Mouse (Mus musculus) heart, embryonic 15.5 days (tissue): ENCODE results near the gene Lgals1. TPM values are rescaled to one million over a fixed set of nuclear protein-coding genes. Genes with fewer than 3 reads are reported as not detected.
"Not testable (repeated sequence)": the region's sequence is repeated elsewhere in the genome, so short reads cannot be mapped to it uniquely, and the experiment has no call there.

Source experiments
- ATAC-seq: fragments of 200-750 bp; cut with Nextera tagmentation; replicated peaks from 2 replicates; pipeline ENCODE4 v1.8.0; 2017; ENCODE audit warnings: low read depth, moderate TSS enrichment; ENCODE audit not compliant: insufficient number of reproducible peaks, insufficient read depth, low FRiP score
- H3K27ac ChIP-seq: fragments of 300-500 bp; sonication (generic); 2 replicates; pipeline ENCODE4 v1.5.1; 2015; ENCODE audit warnings: mild to moderate bottlenecking, inconsistent platforms
- H3K27me3 ChIP-seq: fragments of 300-500 bp; sonication (generic); 2 replicates; pipeline ENCODE4 v1.6.1; 2015; ENCODE audit warnings: inconsistent platforms
- H3K36me3 ChIP-seq: fragments of 300-500 bp; sonication (generic); 2 replicates; pipeline ENCODE4 v1.6.1; 2015; ENCODE audit warnings: mild to moderate bottlenecking, inconsistent platforms
- H3K4me1 ChIP-seq: fragments of 300-500 bp; sonication (generic); replicated peaks from 2 replicates; pipeline ENCODE4 v1.6.1; 2015; ENCODE audit warnings: inconsistent platforms
- H3K4me2 ChIP-seq: fragments of 300-500 bp; sonication (generic); 2 replicates; pipeline ENCODE4 v1.6.1; 2015; ENCODE audit warnings: inconsistent platforms, mild to moderate bottlenecking, moderate library complexity
- H3K4me3 ChIP-seq: fragments of 300-500 bp; sonication (generic); 2 replicates; pipeline ENCODE4 v1.5.1; 2015; ENCODE audit warnings: mild to moderate bottlenecking, inconsistent platforms
- H3K9ac ChIP-seq: fragments of 300-500 bp; sonication (generic); 2 replicates; pipeline ENCODE4 v1.6.1; 2015; ENCODE audit warnings: mild to moderate bottlenecking, inconsistent platforms
- H3K9me3 ChIP-seq: fragments of 300-500 bp; sonication (generic); replicated peaks from 2 replicates; pipeline ENCODE4 v1.6.1; 2016; ENCODE audit warnings: inconsistent platforms
- WGBS: fragments of 180-500 bp; shearing (Covaris S2); methylation state at CpG from one replicate; pipeline ENCODE4 v1.1.7; 2015; ENCODE audit warnings: mixed read lengths; 5-methylcytosine and 5-hydroxymethylcytosine counted together
- polyA plus RNA-seq: library from polyadenylated mRNA; unstranded; fragments of >200 nt; fragmentation: Nextera tagmentation; extraction: Ambion mirVana; gene quantifications from 2 replicates; pipeline ENCODE4 v1.2.1, GENCODE M21; 2015

Lgals1 gene
- polyA plus RNA-seq: 806 and 862 TPM in 2 replicates

DNA sequence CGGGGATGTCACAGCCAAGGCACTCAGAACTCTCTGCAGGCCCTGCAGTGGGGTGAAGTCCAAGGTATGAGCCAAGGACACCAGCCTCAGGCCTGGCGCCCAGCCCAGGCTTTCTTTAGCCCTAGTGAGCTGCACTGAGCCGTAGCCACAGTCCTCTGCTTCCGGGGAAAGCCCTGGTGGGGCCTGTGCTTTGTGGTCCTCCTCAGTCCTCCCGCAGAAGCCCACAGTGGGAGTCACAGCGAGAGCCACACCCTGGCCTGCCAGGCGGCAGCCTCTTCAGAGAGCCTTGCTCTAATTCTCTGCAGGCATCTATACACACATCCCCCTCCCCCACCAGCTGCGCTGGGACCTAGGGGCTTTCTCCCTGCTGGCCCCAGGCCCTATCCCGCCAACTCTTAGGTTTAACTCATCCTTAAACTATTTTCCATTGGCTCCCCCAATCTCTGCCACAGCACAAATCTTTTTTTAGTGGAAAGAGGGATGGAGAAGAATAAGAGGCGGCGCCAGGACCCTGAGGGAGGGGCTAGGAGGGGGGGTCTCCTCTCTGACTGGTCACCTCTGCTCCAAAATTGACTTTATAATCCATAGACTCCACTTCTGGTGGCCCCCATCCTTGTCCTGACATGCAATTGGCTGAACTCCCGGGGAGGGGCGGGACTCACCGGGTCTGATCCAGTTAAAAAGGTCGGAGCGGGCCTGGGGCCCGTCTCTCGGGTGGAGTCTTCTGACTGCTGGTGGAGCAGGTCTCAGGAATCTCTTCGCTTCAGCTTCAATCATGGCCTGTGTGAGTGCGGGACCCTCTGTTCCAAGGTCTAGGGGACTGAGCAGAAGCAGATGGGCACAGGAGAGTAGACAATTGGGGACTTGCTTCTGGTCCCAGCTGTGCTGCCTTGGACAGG, at the start of gene Lgals1:
Lgals1 (plus strand) TSS at position 705 of the 899 bp plus-strand sequence.
- Histone ChIP-seq H3K36me3 (peaks cover 9% of the 10 kb centered on the region; the same call in 1 of the 2 replicates), H3K9me3 (no peaks in the 10 kb centered on the region), H3K4me3 (peak within 1 kb of the TSS; percentile 57), H3K4me2 (peak within 1 kb of the TSS; percentile 78), H3K9ac (peak within 1 kb of the TSS; percentile 69), H3K27me3 (no peaks in the 10 kb centered on the region), H3K27ac (peak within 1 kb of the TSS; percentile 98), H3K4me1 (peaks cover 46% of the 10 kb centered on the region)
- 5% methylated on average over 20 of the region's 20 CpGs for WGBS
- ATAC-seq: peak; percentile 82

DNA sequence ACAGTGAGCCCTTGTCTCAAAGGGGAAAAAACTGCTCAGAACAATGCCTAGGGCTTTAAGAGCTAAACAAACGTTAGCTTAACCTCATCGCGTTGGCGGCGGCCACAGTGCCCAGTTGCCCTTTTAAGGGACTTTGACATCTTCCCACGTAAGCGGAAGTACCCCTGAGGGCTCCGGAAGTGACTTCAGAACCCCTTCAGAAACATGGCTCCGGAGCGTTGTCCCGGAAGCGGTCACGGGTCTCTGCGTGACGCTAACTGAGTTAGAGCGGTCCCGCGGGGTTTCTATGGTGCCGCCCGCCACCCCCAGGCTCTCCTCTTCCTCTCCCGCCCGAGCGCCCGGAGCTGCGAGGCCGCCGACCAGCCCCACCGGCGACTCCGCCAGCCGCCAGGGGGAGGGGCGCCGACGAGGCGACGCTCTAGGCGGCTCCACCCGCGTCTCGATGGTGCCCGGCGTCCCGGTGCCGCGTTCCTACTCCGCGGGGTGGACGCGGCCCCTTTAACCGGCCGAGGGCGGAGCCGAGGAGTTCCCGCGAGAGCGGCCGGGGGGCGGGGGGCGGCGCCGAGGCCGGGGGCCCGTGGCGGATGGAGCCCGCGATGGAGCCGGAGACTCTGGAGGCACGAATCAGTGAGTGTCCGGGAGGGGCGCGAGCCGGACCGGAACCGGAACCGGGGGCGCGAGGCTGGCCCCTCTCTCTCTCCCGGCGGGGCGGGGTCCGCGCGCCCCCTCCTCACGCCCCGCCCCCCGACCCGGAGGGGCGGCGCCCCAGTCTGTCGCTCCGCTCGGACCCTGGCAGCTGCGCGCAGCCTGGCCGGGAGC, 49.3 kb upstream of the Lgals1 start, which contains the start of gene Gga1:
Gga1 (plus strand) TSS at position 200 of the 819 bp plus-strand sequence.
- WGBS: under 1% methylated on average over 69 of the region's 95 CpGs
- peak within 1 kb of the TSS; percentile 91 for H3K9ac ChIP-seq
- H3K36me3 ChIP-seq: peaks cover 14% of the 10 kb centered on the region
- ATAC-seq: peak; percentile 92
- H3K4me2 ChIP-seq: peak within 1 kb of the TSS; percentile 81
- H3K4me3 ChIP-seq: peak within 1 kb of the TSS; percentile 88
- no peaks in the 10 kb centered on the region for H3K27me3 ChIP-seq
- no peaks in the 10 kb centered on the region for H3K9me3 ChIP-seq
- H3K27ac ChIP-seq: peak within 1 kb of the TSS; percentile 100
- peaks cover 37% of the 10 kb centered on the region for H3K4me1 ChIP-seq

GRCm38 (mm10) chr15:78877810-78878390, 48.6 kb upstream of the Lgals1 start:
- Histone ChIP-seq H3K27ac (peak overlapping the region; percentile 100), H3K4me1 (peaks cover 37% of the 10 kb centered on the region), H3K4me2 (peak overlapping the region; percentile 81), H3K9ac (peak overlapping the region; percentile 91), H3K36me3 (peaks cover 21% of the 10 kb centered on the region), H3K27me3 (no peaks in the 10 kb centered on the region), H3K9me3 (no peaks in the 10 kb centered on the region), H3K4me3 (peak overlapping the region; percentile 88)
- no peak for ATAC-seq
- WGBS: under 1% methylated on average over 17 of the region's 17 CpGs

GRCm38 (mm10) chr15:78878792-78879516, 47.6 kb upstream of the Lgals1 start:
- Histone ChIP-seq H3K36me3 (peaks cover 31% of the 10 kb centered on the region), H3K27ac (0 out of 2 replicates have a peak overlapping the region, but pooled peaks have one; percentile 7)
- not testable (repeated sequence) for H3K9ac ChIP-seq

DNA sequence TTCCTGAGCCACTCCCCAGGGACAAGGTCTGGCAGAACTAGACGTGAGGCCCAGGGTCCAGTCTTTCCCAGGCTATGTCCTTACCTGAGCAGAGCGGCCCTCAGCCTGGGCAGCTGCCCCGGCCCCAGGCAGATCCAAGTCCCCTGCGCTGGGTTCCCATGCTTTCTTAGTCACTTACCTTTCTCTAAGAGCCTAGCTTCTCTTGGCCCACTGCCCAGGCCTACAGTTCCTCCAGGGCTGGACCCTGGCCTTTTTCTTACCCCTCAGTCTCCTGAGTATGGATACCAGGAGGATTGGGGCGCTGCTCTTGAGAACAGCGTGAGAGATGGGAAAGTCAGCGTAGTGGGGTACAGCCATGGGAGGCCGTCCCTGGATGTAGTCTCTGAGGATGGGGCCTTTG, 46.1 kb upstream of the Lgals1 start:
- H3K27me3 ChIP-seq: no peaks in the 10 kb centered on the region
- no peak overlapping the region for H3K9ac ChIP-seq
- WGBS: 87% methylated on average over 8 of the region's 8 CpGs
- H3K36me3 ChIP-seq: peaks cover 43% of the 10 kb centered on the region
- no peak overlapping the region for H3K4me3 ChIP-seq
- ATAC-seq: no peak
- H3K27ac ChIP-seq: no peak overlapping the region
- H3K4me2 ChIP-seq: no peak overlapping the region
- H3K4me1 ChIP-seq: peaks cover 35% of the 10 kb centered on the region
- no peaks in the 10 kb centered on the region for H3K9me3 ChIP-seq

More at GRCm38 (mm10) chr15:78878792-78879516, 47.6 kb upstream of the Lgals1 start:
- H3K4me3 ChIP-seq, ATAC-seq, H3K27me3 ChIP-seq, H3K9me3 ChIP-seq: not testable (repeated sequence)
- peaks cover 37% of the 10 kb centered on the region for H3K4me1 ChIP-seq
- 45% methylated on average over 7 of the region's 7 CpGs for WGBS
- peak overlapping the region; percentile 9; the same call in 1 of the 2 replicates for H3K4me2 ChIP-seq

GRCm38 (mm10) chr15:78881828-78882227, 44.7 kb upstream of the Lgals1 start:
- Histone ChIP-seq H3K9ac (no peak overlapping the region), H3K27me3 (no peaks in the 10 kb centered on the region), H3K4me2 (no peak overlapping the region), H3K4me3 (no peak overlapping the region), H3K9me3 (no peaks in the 10 kb centered on the region), H3K27ac (no peak overlapping the region), H3K4me1 (peaks cover 23% of the 10 kb centered on the region), H3K36me3 (peaks cover 56% of the 10 kb centered on the region)
- ATAC-seq: no peak
- WGBS: 77% methylated on average over 3 of the region's 3 CpGs

GRCm38 (mm10) chr15:78889401-78889853, 37.1 kb upstream of the Lgals1 start:
- Histone ChIP-seq H3K9ac (no peak overlapping the region), H3K4me1 (peaks cover 40% of the 10 kb centered on the region)

GRCm38 (mm10) chr15:78892440-78892839, 34.1 kb upstream of the Lgals1 start:
- Histone ChIP-seq H3K4me1 (peaks cover 64% of the 10 kb centered on the region), H3K4me2 (no peak overlapping the region), H3K9ac (no peak overlapping the region), H3K27ac (no peak overlapping the region), H3K27me3 (no peaks in the 10 kb centered on the region), H3K36me3 (peaks cover 38% of the 10 kb centered on the region; the same call in 1 of the 2 replicates), H3K9me3 (no peaks in the 10 kb centered on the region), H3K4me3 (no peak overlapping the region)
- WGBS: 36% methylated on average over 7 of the region's 7 CpGs
- 0 out of 2 replicates have a peak, but pooled peaks have one; percentile 5 for ATAC-seq

More at GRCm38 (mm10) chr15:78889401-78889853, 37.1 kb upstream of the Lgals1 start:
- no peak overlapping the region for H3K4me3 ChIP-seq
- H3K9me3 ChIP-seq: no peaks in the 10 kb centered on the region
- 0 out of 2 replicates have a peak overlapping the region, but pooled peaks have one; percentile 44 for H3K27ac ChIP-seq
- peaks cover 65% of the 10 kb centered on the region for H3K36me3 ChIP-seq
- 38% methylated on average over 13 of the region's 13 CpGs for WGBS
- no peak overlapping the region for H3K4me2 ChIP-seq
- no peaks in the 10 kb centered on the region for H3K27me3 ChIP-seq
- ATAC-seq: no peak

DNA sequence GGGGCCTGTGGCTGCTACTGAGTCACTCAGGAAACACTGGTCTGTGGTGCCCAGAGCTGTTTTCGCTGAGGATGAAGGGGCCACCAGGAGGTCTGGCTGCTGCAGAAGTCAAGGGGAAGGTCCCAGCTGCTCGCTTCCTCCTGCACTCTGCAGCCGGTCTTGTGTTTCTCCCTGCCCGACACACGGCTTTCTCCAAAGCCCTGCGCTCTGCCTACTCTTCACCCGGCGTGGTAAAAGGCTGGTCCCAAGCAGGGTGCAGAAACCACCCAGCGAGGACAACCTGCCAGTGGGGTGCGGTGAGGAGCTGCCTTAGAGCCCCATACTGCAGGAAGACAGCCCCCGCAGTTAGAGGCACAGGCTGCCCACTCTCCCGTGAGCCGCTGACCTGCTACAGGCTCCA, 31.8 kb upstream of the Lgals1 start:
- ATAC-seq: no peak
- peaks cover 71% of the 10 kb centered on the region for H3K4me1 ChIP-seq
- no peaks in the 10 kb centered on the region for H3K27me3 ChIP-seq
- H3K9me3 ChIP-seq: no peaks in the 10 kb centered on the region
- no peak overlapping the region for H3K9ac ChIP-seq
- no peak overlapping the region for H3K4me2 ChIP-seq
- H3K27ac ChIP-seq: peak overlapping the region; percentile 59
- H3K36me3 ChIP-seq: peaks cover 27% of the 10 kb centered on the region; the same call in 1 of the 2 replicates
- H3K4me3 ChIP-seq: no peak overlapping the region
- WGBS: 61% methylated on average over 13 of the region's 13 CpGs

GRCm38 (mm10) chr15:78895741-78896140, 30.8 kb upstream of the Lgals1 start:
- Histone ChIP-seq H3K27me3 (no peaks in the 10 kb centered on the region), H3K4me1 (peaks cover 77% of the 10 kb centered on the region), H3K4me3 (no peak overlapping the region), H3K27ac (peak overlapping the region; percentile 59; the same call in 1 of the 2 replicates), H3K4me2 (no peak overlapping the region), H3K9me3 (no peaks in the 10 kb centered on the region), H3K36me3 (peaks cover 25% of the 10 kb centered on the region; the same call in 1 of the 2 replicates), H3K9ac (peak overlapping the region; percentile 12; the same call in 1 of the 2 replicates)
- WGBS: 69% methylated on average over 2 of the region's 2 CpGs
- ATAC-seq: no peak
